Mouse (Mus musculus) megakaryocyte, embryonic 14.5 days (primary cell): ENCODE measurements around the gene Notch4.

Source experiments
- FLI1 ChIP-seq: IDR thresholded peaks from 2 replicates; pipeline ENCODE4 v1.6.1; 2012; ENCODE audit warnings: low read length, inconsistent platforms, mixed read lengths
- GATA1 ChIP-seq: IDR thresholded peaks from 3 replicates; pipeline ENCODE4 v1.6.1; 2012; ENCODE audit warnings: mixed read lengths, low read length, inconsistent platforms, borderline replicate concordance

- no peak for TF ChIP-seq GATA1
- TF ChIP-seq FLI1, result no peak
Measured at GRCm38 (mm10) chr17:34618999-34619398, 54.9 kb downstream of the Notch4 start.
